Mouse (Mus musculus) embryonic fibroblast, embryonic 13.5 days (primary cell): ENCODE results near the gene Tbc1d14.

Experiments
- CTCF ChIP-seq: IDR thresholded peaks from 2 replicates; pipeline ENCODE4 v1.5.1; 2011; ENCODE audit warnings: mild to moderate bottlenecking, control low read depth, low read length, moderate library complexity, borderline replicate concordance; ENCODE audit not compliant: insufficient read depth
- POLR2A ChIP-seq: IDR thresholded peaks from 2 replicates; pipeline ENCODE4 v1.6.1; 2011; ENCODE audit warnings: low read depth, mild to moderate bottlenecking, control low read depth, low read length, moderate library complexity

- no peak for TF ChIP-seq POLR2A
- TF ChIP-seq CTCF: no peak
Measured at GRCm38 (mm10) chr5:36544765-36545164, 48.3 kb downstream of the Tbc1d14 start.
